Mouse (Mus musculus): ENCODE data around the gene Kif1b. TPM values are rescaled to one million over a fixed set of nuclear protein-coding genes. Genes with fewer than 3 reads are reported as not detected.
"Not testable (repeated sequence)": the region's sequence is repeated elsewhere in the genome, so short reads cannot be mapped to it uniquely, and the experiment has no call there.

Kif1b gene
- polyA plus RNA-seq, 1 experiment from 2014 or later: 160 TPM

DNA sequence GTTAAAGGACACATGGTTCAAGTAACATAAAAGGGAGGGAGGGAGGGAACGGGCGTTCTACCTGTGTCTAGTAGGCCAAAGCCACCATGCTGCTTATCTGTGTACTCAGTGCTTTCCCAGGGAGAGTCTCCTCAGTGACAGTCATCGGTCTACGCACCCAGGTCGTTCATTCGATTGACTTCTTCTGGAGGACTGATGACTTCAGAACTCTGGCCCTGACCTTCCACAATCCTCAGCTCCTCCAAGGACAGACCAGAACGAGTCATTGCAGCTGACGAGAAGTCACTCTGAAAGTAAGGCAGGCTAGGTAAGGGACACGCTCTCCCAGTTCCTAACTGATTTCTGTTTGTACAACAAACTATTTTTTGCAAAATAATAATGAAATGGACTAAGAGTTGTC is 94.0 kb downstream of the Kif1b start:
- no peak overlapping the region for H3K27ac ChIP-seq
- no peak overlapping the region for H3K9ac ChIP-seq (replicated peaks)
- no peak overlapping the region for H3K4me3 ChIP-seq (replicated peaks)
- no peaks in the 10 kb centered on the region for H3K9me3 ChIP-seq
- H3K4me1 ChIP-seq (replicated peaks): no peaks in the 10 kb centered on the region
- 97% methylated on average over 9 of the region's 9 CpGs for whole genome bisulfite sequencing
- H3K36me3 ChIP-seq: peaks cover 95% of the 10 kb centered on the region
- no peak for ATAC-seq
- H3K27me3 ChIP-seq: no peaks in the 10 kb centered on the region
- no peak overlapping the region for H3K4me2 ChIP-seq (replicated peaks)

DNA sequence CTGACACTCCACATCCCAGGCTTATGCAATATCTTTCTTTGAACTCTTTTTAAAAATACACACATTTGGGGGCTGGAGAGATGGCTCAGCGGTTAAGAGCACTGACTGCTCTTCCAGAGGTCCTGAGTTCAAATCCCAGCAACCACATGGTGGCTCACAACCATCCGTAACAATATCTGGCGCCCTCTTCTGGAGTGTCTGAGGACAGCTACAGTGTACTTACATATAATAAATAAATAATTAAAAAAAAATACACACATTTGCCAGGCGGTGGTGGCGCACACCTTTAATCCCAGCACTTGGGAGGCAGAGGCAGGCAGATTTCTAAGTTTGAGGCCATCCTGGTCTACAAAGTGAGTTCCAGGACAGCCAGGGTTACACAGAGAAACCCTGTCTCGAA is 96.1 kb downstream of the Kif1b start:
- not testable (repeated sequence) for H3K4me1 ChIP-seq (replicated peaks); H3K9ac ChIP-seq (replicated peaks); ATAC-seq; H3K4me3 ChIP-seq (replicated peaks); H3K4me2 ChIP-seq (replicated peaks); H3K27me3 ChIP-seq; H3K27ac ChIP-seq; H3K9me3 ChIP-seq
- peaks cover 95% of the 10 kb centered on the region for H3K36me3 ChIP-seq
- 94% methylated on average over 6 of the region's 6 CpGs for WGBS

DNA sequence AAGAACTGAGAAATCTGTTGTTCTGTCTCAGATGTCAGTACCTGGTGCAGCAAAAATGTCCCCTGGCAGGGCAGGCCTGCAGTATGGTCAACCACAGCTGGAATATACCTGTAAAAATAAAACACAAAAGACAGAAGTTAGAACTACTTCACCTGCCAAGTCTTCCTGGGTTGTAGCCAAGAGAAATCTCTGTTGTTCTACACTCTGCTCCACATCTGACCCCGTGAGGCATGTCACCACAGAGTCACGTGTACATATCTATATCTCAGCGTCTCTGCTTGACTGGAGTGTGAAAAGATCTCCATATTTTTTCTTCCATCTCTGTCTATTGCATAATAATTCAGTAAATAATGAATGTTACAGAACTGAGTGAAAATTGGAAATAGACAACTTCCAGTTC is 105.0 kb downstream of the Kif1b start:
- H3K27me3 ChIP-seq: no peaks in the 10 kb centered on the region
- no peak for ATAC-seq
- H3K36me3 ChIP-seq: peaks cover 91% of the 10 kb centered on the region
- H3K4me2 ChIP-seq (replicated peaks): no peak overlapping the region
- H3K9ac ChIP-seq (replicated peaks): no peak overlapping the region
- no peaks in the 10 kb centered on the region for H3K9me3 ChIP-seq
- no peak overlapping the region for H3K27ac ChIP-seq
- H3K4me1 ChIP-seq (replicated peaks): no peaks in the 10 kb centered on the region
- WGBS: 95% methylated on average over 3 of the region's 3 CpGs
- H3K4me3 ChIP-seq (replicated peaks): no peak overlapping the region

DNA sequence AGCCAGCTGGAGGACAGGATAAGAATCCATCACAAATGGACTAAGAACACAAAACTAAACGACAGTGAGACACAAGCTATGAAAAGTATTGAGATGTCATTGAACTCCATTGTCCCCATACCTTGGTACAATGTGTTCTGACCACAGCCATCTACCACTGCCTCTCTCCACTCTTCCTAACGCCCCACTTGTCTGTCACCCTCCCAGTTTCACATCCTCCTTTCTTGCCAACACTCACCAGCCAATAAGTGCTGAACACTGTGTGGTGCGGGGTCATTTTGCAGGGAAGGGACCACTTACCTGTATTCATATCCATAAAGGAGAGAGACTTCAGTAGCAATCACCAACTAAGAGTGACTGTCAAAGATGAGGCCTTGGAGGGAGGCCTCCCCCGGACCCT is 106.4 kb downstream of the Kif1b start:
- WGBS: 92% methylated on average over 4 of the region's 4 CpGs
- H3K4me3 ChIP-seq (replicated peaks): no peak overlapping the region
- no peak overlapping the region for H3K9ac ChIP-seq (replicated peaks)
- ATAC-seq: no peak
- H3K27ac ChIP-seq: no peak overlapping the region
- H3K4me1 ChIP-seq (replicated peaks): no peaks in the 10 kb centered on the region
- H3K27me3 ChIP-seq: no peaks in the 10 kb centered on the region
- H3K36me3 ChIP-seq: peaks cover 90% of the 10 kb centered on the region
- H3K9me3 ChIP-seq: no peaks in the 10 kb centered on the region
- H3K4me2 ChIP-seq (replicated peaks): no peak overlapping the region

DNA sequence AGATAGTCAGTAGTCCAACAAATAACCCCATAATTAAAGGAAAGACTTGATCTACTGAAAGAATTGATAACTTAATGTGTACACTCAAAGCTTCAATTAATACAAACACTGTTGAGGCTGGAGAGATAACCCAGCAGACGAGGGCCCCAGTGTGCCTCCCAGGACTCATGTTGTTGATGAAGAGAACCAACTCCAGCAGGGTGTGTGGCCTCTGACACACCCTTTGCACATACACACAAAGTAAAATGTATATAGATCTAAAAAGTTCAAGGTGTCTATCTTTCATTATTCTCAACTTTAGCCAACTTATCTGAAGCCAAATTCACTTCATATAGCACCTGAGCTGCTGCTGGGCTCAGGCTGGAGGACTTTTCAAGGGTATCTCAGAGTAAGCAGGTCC is 110.3 kb downstream of the Kif1b start:
- peaks cover 88% of the 10 kb centered on the region for H3K36me3 ChIP-seq
- ATAC-seq: no peak

DNA sequence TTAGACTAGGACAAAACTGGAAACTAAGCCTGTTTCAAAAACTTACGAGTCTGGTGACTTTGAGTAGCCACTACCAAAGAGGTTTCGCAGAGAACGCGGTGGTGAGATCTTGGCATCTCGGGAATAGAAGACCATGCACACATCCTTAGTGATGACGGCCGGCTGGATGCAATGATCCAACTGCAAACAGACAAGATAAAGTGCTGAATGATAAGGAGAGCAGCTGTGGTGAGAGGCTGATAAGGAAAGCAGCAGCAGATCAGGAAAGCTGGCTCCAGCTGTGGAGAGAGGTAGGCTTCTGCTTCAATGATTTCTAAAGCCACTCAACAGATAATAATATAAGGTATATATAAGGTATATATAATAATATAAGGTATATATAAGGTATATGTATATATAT is 116.4 kb downstream of the Kif1b start:
- 97% methylated on average over 7 of the region's 7 CpGs for WGBS

More for the DNA sequence above, 110.3 kb downstream of the Kif1b start:
- no peak overlapping the region for H3K9ac ChIP-seq (replicated peaks)
- H3K4me2 ChIP-seq (replicated peaks): no peak overlapping the region
- H3K27me3 ChIP-seq: no peaks in the 10 kb centered on the region
- WGBS: 82% methylated on average over 1 of the region's 1 CpGs
- H3K4me1 ChIP-seq (replicated peaks): no peaks in the 10 kb centered on the region
- no peak overlapping the region for H3K27ac ChIP-seq
- H3K4me3 ChIP-seq (replicated peaks): no peak overlapping the region
- no peaks in the 10 kb centered on the region for H3K9me3 ChIP-seq

DNA sequence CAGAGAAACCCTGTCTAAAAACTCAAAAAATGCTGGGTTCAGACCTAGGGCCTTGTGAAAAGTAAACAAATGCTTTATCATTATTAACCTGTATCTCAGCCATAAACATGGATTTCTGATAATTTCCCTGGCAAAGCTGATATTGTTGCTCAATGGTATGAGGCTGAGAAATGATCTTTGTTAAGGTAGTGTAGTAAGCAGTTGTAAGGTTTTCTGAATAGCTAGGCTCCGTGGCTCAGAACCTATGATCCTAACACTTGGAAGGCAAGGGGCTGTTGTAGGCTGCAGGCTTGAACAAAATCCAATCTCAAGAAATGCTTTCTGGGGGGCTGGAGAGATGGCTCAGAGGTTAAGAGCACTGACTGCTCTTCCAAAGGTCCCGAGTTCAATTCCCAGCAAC is 118.9 kb downstream of the Kif1b start:
- Histone ChIP-seq H3K36me3 (peaks cover 93% of the 10 kb centered on the region), H3K4me1 (replicated peaks) (no peaks in the 10 kb centered on the region), H3K9ac (replicated peaks) (no peak overlapping the region), H3K4me2 (replicated peaks) (no peak overlapping the region), H3K27me3 (no peaks in the 10 kb centered on the region), H3K9me3 (no peaks in the 10 kb centered on the region), H3K4me3 (replicated peaks) (no peak overlapping the region), H3K27ac (no peak overlapping the region)
- no peak for ATAC-seq
- 95% methylated on average over 2 of the region's 2 CpGs for WGBS

More for the DNA sequence above, 116.4 kb downstream of the Kif1b start:
- Histone ChIP-seq H3K4me1 (replicated peaks) (no peaks in the 10 kb centered on the region), H3K4me2 (replicated peaks) (no peak overlapping the region), H3K9me3 (no peaks in the 10 kb centered on the region), H3K4me3 (replicated peaks) (no peak overlapping the region), H3K27ac (no peak overlapping the region), H3K27me3 (no peaks in the 10 kb centered on the region), H3K36me3 (peaks cover 89% of the 10 kb centered on the region), H3K9ac (replicated peaks) (no peak overlapping the region)
- ATAC-seq: no peak

DNA sequence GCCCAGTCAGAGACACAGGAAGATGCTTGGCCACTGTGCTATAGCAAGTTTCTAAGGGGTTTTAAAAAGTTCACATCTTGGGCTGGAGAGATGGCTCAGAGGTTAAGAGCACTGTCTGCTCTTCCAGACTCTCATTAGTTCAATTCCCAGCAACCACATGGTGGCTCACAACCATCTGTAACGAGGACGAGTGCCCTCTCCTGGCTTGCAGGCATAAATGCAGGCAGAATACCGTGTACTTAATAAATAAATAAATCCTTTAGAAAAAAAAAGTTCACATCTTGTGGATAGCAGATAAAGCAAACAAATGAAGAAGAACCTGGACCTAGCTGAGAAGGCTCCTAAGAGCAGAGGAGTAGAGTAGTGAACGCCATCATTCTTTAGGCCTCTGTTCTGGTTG is 124.7 kb downstream of the Kif1b start:
- Histone ChIP-seq H3K4me3 (replicated peaks) (no peak overlapping the region), H3K9me3 (no peaks in the 10 kb centered on the region), H3K9ac (replicated peaks) (no peak overlapping the region), H3K4me2 (replicated peaks) (no peak overlapping the region), H3K4me1 (replicated peaks) (no peaks in the 10 kb centered on the region), H3K27ac (no peak overlapping the region), H3K27me3 (no peaks in the 10 kb centered on the region), H3K36me3 (peaks cover 98% of the 10 kb centered on the region)
- ATAC-seq: no peak
- WGBS: 59% methylated on average over 4 of the region's 4 CpGs

DNA sequence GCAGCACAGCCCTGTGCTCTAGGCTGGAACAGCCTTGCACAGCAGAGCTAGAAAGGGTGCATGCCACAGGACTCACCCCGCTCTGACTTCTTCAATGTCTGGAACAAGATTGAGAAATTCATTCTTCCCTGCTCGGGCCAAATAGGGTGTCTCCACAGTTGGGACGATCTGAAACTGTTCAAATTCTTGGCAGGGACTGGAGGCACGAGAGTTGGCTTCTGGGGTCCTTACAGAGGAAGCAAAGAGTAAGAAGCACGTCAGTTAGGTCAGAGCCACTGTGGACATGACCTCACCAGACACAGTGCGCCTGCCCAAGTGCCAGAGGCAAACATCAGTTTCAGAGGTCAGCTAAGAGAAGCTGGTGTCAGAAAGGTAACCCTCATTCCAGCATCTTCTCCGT is 125.3 kb downstream of the Kif1b start:
- Histone ChIP-seq H3K27me3 (no peaks in the 10 kb centered on the region), H3K9me3 (no peaks in the 10 kb centered on the region), H3K4me1 (replicated peaks) (no peaks in the 10 kb centered on the region), H3K4me3 (replicated peaks) (no peak overlapping the region), H3K9ac (replicated peaks) (no peak overlapping the region), H3K36me3 (peaks cover 96% of the 10 kb centered on the region), H3K27ac (no peak overlapping the region), H3K4me2 (replicated peaks) (no peak overlapping the region)
- ATAC-seq: no peak
- 93% methylated on average over 7 of the region's 7 CpGs for WGBS

DNA sequence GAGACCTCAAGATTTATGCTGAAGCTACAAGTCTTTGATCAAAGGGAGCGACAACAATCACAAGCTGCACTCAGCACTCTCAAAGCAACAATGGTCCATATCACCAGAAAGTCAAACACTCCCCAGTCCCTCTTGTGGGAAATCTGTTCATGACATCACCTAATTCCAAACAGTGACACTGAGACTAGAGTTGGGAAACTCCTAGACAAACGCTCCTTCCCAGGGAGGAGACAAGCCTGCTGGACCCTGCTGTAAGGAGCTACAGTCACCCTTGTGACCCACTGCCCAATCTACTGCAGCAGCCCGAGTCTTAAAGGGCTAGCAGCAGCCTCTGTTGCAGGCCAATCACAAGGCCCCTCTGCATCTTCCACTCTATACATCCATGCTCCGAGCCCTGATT is 127.9 kb downstream of the Kif1b start:
- Histone ChIP-seq H3K9me3 (no peaks in the 10 kb centered on the region), H3K4me1 (replicated peaks) (no peaks in the 10 kb centered on the region), H3K36me3 (peaks cover 91% of the 10 kb centered on the region), H3K9ac (replicated peaks) (no peak overlapping the region), H3K4me2 (replicated peaks) (no peak overlapping the region), H3K27ac (no peak overlapping the region), H3K4me3 (replicated peaks) (no peak overlapping the region), H3K27me3 (no peaks in the 10 kb centered on the region)
- WGBS: 54% methylated on average over 4 of the region's 4 CpGs
- ATAC-seq: no peak

DNA sequence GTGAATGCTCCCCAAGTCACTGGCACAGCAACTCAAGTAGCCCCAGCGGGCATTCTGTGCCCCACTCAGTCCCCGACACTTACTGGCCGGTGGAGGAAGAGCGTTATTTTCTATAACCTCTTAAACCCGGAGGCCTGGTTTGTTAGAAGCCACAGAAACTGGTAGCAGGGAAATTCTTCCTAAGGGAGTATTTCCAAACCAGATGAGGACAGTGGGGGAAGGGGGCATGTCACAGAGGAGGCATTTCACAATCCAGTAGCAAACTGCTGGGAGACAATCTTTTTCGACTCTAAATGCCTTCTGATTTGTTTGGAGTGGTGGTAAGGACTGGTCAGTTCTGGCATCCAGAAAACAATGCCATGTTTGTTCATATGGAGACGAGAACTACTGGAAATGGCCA is 128.3 kb downstream of the Kif1b start:
- H3K4me3 ChIP-seq (replicated peaks): no peak overlapping the region
- no peaks in the 10 kb centered on the region for H3K27me3 ChIP-seq
- WGBS: 89% methylated on average over 7 of the region's 7 CpGs
- H3K4me2 ChIP-seq (replicated peaks): no peak overlapping the region
- no peak for ATAC-seq
- H3K9me3 ChIP-seq: no peaks in the 10 kb centered on the region
- H3K4me1 ChIP-seq (replicated peaks): no peaks in the 10 kb centered on the region
- no peak overlapping the region for H3K27ac ChIP-seq
- H3K9ac ChIP-seq (replicated peaks): no peak overlapping the region
- H3K36me3 ChIP-seq: peaks cover 87% of the 10 kb centered on the region

DNA sequence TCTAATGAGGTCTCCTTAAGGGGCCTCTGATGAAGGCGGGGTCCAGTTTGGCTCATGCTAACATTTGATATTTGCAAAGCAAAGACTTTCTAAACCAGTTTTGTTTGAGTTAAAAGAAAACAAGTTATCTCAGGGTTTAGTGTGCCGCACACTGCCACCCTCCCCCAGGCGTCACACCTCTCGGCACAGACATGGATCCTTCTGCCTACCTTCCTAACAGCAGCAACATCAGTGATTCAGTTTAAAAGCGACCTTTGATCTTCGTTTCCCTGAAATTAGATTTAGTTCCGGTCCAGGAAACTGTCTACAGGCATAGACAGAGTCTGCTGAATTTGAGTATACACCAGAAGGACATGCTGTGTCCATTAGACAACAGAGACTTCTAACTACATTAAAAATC is 129.2 kb downstream of the Kif1b start:
- Histone ChIP-seq H3K4me3 (replicated peaks) (no peak overlapping the region), H3K36me3 (peaks cover 78% of the 10 kb centered on the region), H3K27me3 (no peaks in the 10 kb centered on the region), H3K9me3 (no peaks in the 10 kb centered on the region), H3K9ac (replicated peaks) (no peak overlapping the region), H3K27ac (no peak overlapping the region), H3K4me1 (replicated peaks) (0 out of 2 replicates have a peak, but pooled peaks cover under 1% of the 10 kb centered on the region), H3K4me2 (replicated peaks) (no peak overlapping the region)
- 78% methylated on average over 7 of the region's 7 CpGs for WGBS
- ATAC-seq: no peak

DNA sequence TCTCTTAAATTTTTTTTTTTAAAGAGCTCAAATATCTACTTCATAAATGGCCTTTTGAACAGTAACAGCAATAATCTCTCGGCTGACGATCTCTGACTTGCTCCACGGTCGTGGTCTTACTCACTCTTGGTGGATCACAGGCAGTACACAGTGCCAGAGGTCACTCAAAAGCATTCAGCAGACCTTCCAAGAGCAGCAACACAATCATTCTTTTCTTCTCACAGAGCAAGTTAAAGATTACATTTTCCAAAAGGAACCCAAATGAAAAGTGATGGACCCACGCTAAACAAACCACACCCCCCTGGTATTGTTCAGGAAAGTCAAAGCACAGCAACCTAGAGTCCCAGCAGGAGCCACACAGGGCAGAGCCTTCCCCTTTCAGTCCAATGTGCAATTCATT is 130.4 kb downstream of the Kif1b start:
- 39% methylated on average over 5 of the region's 5 CpGs for WGBS
- Histone ChIP-seq H3K27ac (no peak overlapping the region), H3K36me3 (peaks cover 66% of the 10 kb centered on the region), H3K4me1 (replicated peaks) (0 out of 2 replicates have a peak, but pooled peaks cover 6% of the 10 kb centered on the region), H3K9ac (replicated peaks) (no peak overlapping the region), H3K9me3 (no peaks in the 10 kb centered on the region), H3K4me2 (replicated peaks) (no peak overlapping the region), H3K4me3 (replicated peaks) (no peak overlapping the region), H3K27me3 (no peaks in the 10 kb centered on the region)
- no peak for ATAC-seq
